Mouse (Mus musculus): ENCODE data around the gene Slc36a1. TPM values are rescaled to one million over a fixed set of nuclear protein-coding genes. Genes with fewer than 3 reads are reported as not detected.

Gene Slc36a1
- polyA plus RNA-seq, 2 experiments from 2014 or later, result 2.5 to 2.9 TPM

Other genes with a start within 250 kb of the Slc36a1 start
- 100 to 1,000 TPM in 1 of 2 experiments, 10 to 100 TPM in 1; 97.4 to 167 TPM for gene Tnip1, start 241.4 kb upstream of the Slc36a1 start, polyA plus RNA-seq (2017; shearing (Covaris generic))
- 100 to 1,000 TPM; 387 to 504 TPM for gene Anxa6, start 170.9 kb upstream of the Slc36a1 start, polyA plus RNA-seq (2017; shearing (Covaris generic))
- 10 to 100 TPM; 68.2 to 80.6 TPM for gene Ccdc69, start 126.2 kb upstream of the Slc36a1 start, polyA plus RNA-seq (2017; shearing (Covaris generic))
- gene Gm2a, start 106.2 kb upstream of the Slc36a1 start, polyA plus RNA-seq (2017; shearing (Covaris generic)), result 100 to 1,000 TPM; 162 to 185 TPM
- under 1 TPM; 0.36 to 0.58 TPM for gene Slc36a3, start 52.6 kb upstream of the Slc36a1 start, polyA plus RNA-seq (2017; shearing (Covaris generic))
- not detected for gene Slc36a2, start 19.3 kb upstream of the Slc36a1 start, polyA plus RNA-seq (2017; shearing (Covaris generic))
- not detected for gene Fat2, start 132.2 kb downstream of the Slc36a1 start, polyA plus RNA-seq (2017; shearing (Covaris generic))
- under 1 TPM in 1 of 2 experiments, not detected in 1; 0.28 TPM for gene Sparc, start 218.8 kb downstream of the Slc36a1 start, polyA plus RNA-seq (2017; shearing (Covaris generic))

Measured in CD4-positive, CD25-positive, alpha-beta regulatory T cell, adult 4 months (primary cell).